Mouse (Mus musculus) left cerebral cortex, postnatal 14 days (tissue): ENCODE data around the gene Prex1. TPM values are rescaled to one million over a fixed set of nuclear protein-coding genes. Genes with fewer than 3 reads are reported as not detected.
"Not testable (repeated sequence)": the region's sequence is repeated elsewhere in the genome, so short reads cannot be mapped to it uniquely, and the experiment has no call there.

Source experiments
- DNase-seq, 2 experiments: peaks; one replicate each; pipeline ENCODE4 v3.0.0; 2021 to 2022; ENCODE audit warnings: low spot score in 2 of 2, mixed read lengths in 1 of 2
- intact Hi-C: fragments of 180-260 bp; cut with DNase I; formaldehyde crosslinking; loops from one replicate; pipeline ENCODE4 v1.15.1; 2025
- long read RNA-seq, 2 experiments: library from polyadenylated mRNA; stranded (forward); transcript quantifications; one replicate each; pipeline ENCODE4 v2.0.0; 2021
- total RNA-seq, 2 experiments: library from RNA; stranded (reverse); gene quantifications; 2 replicates each; pipeline ENCODE4 v1.2.3; 2021

Prex1 gene
- total RNA-seq = 100 to 1,000 TPM; 119 to 132 TPM
- long read RNA-seq, experiment 1, full-length matches to known transcripts = 11 of 37 reads
- long read RNA-seq, experiment 1, partial matches to known transcripts = 19 of 37 reads
- long read RNA-seq, experiment 1, other reads (novel, unspliced or antisense) = 7 of 37 reads
- long read RNA-seq, experiment 2, full-length matches to known transcripts = 12 of 55 reads
- long read RNA-seq, experiment 2, partial matches to known transcripts = 35 of 55 reads
- long read RNA-seq, experiment 2, other reads (novel, unspliced or antisense) = 8 of 55 reads

DNA sequence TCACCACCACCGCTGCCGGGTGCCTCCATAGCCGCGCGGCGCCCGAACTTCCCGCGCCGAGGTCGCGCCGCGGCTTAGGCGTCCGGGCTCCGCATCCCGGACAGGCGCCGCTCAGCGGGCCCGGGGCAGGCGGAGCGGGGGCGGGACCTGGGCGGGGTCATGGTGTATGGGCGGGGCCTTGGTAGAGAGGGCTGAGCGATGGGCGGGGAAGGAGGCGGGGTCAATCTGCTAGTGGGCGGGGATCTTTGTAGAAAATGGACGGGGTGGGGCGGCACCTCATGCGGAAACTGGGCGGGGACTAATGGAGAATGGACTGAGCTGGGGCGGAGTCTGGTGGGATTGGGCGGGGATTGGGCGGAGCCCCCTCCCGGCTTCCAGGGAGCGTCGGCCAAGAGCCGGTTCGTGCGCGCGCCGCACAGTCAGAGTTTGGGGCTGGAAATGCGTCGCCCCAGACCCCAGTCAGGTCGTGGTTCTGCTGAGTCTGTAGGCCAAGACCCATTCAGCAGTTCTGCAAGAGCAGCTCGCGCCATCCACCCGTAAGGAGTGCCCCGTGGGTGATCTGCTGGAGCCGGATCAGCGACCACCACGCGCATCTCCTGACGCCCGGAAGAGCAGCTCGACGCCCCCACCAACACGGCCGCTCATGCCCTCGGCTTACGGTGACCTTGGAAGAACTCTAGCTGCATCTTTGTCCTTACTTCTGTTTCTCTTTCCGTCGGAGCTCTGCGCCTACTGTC lies at the start of gene Prex1:
Gene Prex1 (minus strand): TSS at position 143 of the 737 bp plus-strand sequence.
- intact Hi-C loops = loop anchor here (5.0 kb wide), 5 partner anchors 42 to 122 kb away; no protein-coding TSS in a partner anchor
- peak; percentile 97 for DNase-seq

DNA sequence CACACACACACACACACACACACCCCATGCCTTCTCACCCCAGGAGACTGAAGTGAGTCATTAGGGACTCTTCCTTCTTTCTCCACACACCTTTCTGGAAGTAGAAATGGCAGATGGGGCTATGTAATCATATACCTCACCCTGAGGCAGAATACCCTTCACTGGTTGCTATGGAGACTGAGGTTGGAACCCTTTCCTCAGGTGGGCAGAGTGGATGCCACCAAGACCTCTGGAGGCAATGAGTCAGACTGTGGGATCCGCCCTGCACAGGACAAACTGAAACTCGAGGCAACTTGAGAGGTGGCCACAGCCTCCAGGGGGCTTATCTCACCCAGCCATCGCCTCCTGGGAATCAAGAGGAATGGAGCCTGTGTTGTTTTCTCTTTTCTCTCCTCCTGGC lies 44.3 kb upstream of the Prex1 start:
- DNase-seq = no peak
- intact Hi-C loops = no loop called here

- intact Hi-C loops = no loop called here
These were observed 41.1 kb upstream of the Prex1 start for GRCm38 (mm10) chr2:166754760-166755159.

GRCm38 (mm10) chr2:166754194-166754593 lies 40.6 kb upstream of the Prex1 start:
- DNase-seq = no peak
- intact Hi-C loops = no loop called here

More at GRCm38 (mm10) chr2:166754760-166755159, 41.1 kb upstream of the Prex1 start:
- no peak for DNase-seq

GRCm38 (mm10) chr2:166750620-166751191 lies 37.1 kb upstream of the Prex1 start:
- no peak for DNase-seq
- intact Hi-C loops = no loop called here

GRCm38 (mm10) chr2:166746261-166746913 lies 32.8 kb upstream of the Prex1 start:
- intact Hi-C loops = not testable (repeated sequence)

DNA sequence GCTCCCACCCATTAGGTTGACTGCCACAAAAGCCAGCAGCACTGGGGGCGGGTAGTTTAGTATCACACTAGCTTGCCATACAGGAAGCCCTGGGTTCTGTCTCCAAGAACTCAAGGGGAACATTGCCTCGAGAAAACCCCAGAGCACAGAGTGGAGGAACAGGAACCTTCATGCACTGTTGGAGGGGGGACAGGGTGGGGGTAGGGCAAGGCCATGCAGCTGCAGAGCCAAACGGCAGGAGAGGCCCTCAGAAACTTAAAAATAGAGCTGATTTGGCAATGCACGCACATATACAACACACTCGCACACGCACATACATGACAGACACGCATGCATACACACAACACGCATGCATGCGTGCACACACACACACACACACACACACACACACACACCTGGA lies 32.2 kb upstream of the Prex1 start:
- DNase-seq = peak in 1 of 2 experiments; percentile 26
- intact Hi-C loops = no loop called here

More at GRCm38 (mm10) chr2:166746261-166746913, 32.8 kb upstream of the Prex1 start:
- DNase-seq = not testable (repeated sequence)

- no peak for DNase-seq
- intact Hi-C loops = no loop called here
These were observed 30.8 kb upstream of the Prex1 start for GRCm38 (mm10) chr2:166744433-166744832.

DNA sequence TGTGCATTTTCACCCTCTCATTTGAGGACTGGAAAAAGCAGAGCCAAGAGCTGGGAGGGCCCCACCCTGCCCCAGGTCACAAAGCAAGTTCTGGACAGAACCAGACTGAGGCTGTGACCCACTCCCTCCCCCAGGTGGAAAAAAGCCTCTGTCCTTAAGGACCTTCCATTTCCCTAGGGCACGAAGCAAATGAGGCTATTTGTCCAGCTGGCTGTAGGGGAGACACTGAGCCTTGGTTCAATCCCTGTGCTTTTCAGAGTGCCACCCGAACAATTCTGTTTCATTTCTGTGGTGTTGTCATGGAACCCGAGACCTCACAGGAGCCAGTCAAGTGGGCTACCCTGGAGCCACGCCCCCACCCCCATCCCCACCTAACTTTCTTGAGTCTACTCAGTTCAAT lies 29.9 kb upstream of the Prex1 start:
- no peak for DNase-seq
- intact Hi-C loops = no loop called here

DNA sequence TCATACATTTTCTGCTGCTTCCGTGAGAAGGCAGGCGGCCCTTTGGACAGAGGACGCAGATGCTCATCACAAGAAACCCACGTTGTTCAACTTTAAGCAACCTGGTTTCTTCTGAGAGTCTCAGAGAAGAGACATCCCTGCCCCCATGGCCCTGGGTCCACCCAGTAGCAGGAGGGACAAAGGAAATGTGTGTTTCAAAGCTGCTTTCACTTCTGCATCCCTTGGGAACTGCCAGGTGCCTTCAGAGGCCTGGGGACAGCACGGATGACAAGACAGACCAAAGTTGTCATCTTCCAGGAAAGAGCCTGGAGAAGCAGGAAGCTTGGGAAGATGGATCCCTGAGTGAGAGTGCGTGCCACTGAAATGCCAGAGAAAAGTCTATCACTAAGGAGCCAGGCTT lies 27.8 kb upstream of the Prex1 start:
- DNase-seq = no peak
- intact Hi-C loops = no loop called here

DNA sequence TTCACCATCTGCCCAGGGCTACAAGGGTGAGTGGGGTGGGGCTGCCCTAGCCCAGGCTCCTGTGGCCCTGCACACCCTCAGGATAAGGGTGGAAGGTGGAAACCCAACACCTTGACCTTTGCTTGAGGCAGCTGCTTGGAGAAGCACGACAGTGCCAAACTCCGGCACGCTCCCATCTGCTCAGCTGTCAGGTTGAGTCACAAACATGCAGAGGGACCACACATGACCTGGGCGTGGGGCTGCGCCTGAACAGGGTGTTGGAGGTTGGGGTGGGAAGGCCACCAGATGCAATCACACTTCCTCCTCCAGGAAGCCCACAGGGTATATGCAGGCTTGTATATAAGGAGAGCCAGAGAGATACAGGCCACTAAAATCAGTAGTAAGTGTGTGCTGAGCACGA lies 26.8 kb upstream of the Prex1 start:
- no peak for DNase-seq
- intact Hi-C loops = no loop called here

DNA sequence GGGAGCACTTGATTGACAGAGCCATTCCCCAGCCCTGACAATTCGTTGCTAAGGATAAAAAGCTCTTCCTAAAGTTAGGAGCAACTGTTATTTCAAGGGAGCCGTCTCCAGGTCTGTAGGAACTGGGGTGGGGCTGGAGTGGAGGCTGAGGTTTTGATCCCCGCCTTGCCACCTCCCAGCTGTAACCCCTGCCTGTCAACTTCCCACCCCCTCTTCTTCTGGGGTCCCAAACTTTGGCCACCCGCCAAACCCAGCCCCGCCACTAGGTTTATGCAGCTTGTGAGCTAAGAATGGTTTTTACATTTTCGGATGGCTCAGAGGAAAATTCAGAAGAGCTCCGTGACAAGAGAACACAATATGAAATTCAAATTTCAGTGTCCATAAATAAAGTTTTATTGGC lies 23.7 kb upstream of the Prex1 start:
- intact Hi-C loops = no loop called here
- peak in 1 of 2 experiments; percentile 35 for DNase-seq

DNA sequence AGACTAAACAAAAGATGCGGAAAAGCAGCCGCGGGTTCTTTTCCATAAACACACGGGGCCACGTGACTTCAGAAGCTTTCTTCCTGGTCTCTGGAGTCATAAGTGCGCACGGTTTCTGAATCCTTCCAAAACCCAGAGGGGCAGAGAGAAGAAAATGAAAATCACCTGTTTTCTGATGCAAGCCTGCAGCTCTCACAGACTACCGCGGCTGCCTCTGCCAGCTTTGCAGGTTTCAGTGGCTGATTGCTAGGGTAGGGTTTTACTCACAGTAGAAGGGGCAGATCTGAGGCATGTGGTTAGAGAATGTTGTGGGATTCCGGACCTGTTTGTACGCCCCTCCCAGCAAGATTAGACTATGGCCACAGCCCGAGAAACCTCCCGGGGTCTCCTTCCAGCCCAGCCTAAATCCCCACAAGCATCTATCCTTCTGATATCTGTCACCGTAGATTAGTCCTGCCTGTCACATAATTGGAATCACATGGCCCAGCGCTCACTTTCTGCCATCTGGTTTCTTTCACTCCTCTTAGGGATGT lies 21.9 kb upstream of the Prex1 start:
- DNase-seq = no peak
- intact Hi-C loops = no loop called here

DNA sequence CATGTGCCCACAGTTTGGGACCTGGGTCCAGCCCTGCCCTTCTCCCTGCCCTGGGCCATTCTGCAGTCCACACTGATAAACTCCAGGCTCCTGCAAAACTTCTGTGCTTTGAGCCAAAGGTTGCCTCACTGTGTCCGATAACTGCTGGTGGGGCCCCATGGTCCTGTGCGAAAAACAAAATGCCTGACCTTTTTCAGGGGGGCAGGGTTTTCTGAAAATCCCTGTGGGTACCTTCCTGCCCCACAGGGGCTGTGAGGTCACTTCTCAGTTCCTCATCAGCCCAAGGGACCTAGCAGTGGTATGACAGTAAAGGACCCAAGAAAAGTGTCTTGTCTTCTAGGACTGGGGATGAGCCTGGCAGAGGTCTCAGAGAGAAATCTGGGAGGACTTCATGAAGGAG lies 19.2 kb upstream of the Prex1 start:
- intact Hi-C loops = no loop called here
- DNase-seq = no peak

DNA sequence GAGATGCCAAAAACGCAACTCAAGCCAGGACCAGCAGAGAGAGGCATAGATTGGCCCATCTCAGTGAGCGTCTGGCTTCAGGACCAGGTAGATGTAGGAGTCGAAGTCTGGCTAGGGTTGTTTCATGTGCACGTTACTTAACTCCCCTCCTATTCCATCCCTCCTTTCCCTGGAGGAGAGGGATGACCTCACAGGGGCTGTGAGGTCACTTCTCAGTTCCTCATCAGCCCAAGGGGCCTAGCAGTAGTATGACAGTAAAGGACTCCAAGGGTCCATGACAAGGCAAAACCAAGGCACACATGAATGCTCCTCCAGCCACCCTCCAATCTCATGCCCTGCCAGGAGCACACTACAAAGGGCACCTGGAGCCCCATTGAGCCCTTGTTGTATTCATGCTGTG lies 18.5 kb upstream of the Prex1 start:
- intact Hi-C loops = no loop called here
- DNase-seq = no peak

- intact Hi-C loops = not testable (repeated sequence)
These were observed 17.7 kb upstream of the Prex1 start for GRCm38 (mm10) chr2:166731102-166731883.

GRCm38 (mm10) chr2:166730567-166730915 lies 16.9 kb upstream of the Prex1 start:
- no peak for DNase-seq
- intact Hi-C loops = no loop called here

More at GRCm38 (mm10) chr2:166731102-166731883, 17.7 kb upstream of the Prex1 start:
- DNase-seq = not testable (repeated sequence)

GRCm38 (mm10) chr2:166729656-166730566 lies 16.3 kb upstream of the Prex1 start:
- intact Hi-C loops = no loop called here
- peak in 1 of 2 experiments; percentile 59 for DNase-seq
